Mouse (Mus musculus) layer of hippocampus, postnatal 14 days (tissue): ENCODE data around the gene Boc. TPM values are rescaled to one million over a fixed set of nuclear protein-coding genes. Genes with fewer than 3 reads are reported as not detected.

Source experiments
- microRNA-seq, 2 experiments: library from miRNA; unstranded; fragments of <30 nt; microRNA quantifications; one replicate each; pipeline ENCODE4 v1.2.0; 2021
- total RNA-seq, 2 experiments: library from RNA; stranded (reverse); gene quantifications; 2 replicates each; pipeline ENCODE4 v1.2.3; 2021

Boc gene
- total RNA-seq, 2 experiments from 2014 or later = 9.9 to 10.7 TPM

Small RNA genes within 50 kb of the gene (microRNA-seq; reads per million reads assigned to microRNA genes)
- gene Mir3081 = 0.68 to 1.1 reads per million in 2 experiments

Other genes starting within 250 kb of the Boc start
- 10 to 100 TPM; 37.3 to 44.4 TPM for gene Sidt1, start 225.7 kb downstream of the Boc start, total RNA-seq
- 10 to 100 TPM; 15.1 to 16.7 TPM for gene Spice1, start 211.8 kb downstream of the Boc start, total RNA-seq
- gene Cfap44, start 164.1 kb downstream of the Boc start, total RNA-seq = 10 to 100 TPM in 1 of 2 experiments, 1 to 10 TPM in 1; 8.4 to 10.8 TPM
- 1 to 10 TPM; 4.3 to 6.5 TPM for gene Nepro, start 165.4 kb upstream of the Boc start, total RNA-seq
- gene Gtpbp8, start 187.5 kb upstream of the Boc start, total RNA-seq = 10 to 100 TPM; 26.1 to 27.7 TPM
- under 1 TPM in 1 of 2 experiments, not detected in 1; 0.23 TPM for gene Cd200r1, start 206.8 kb upstream of the Boc start, total RNA-seq